Mouse (Mus musculus) G1E (cell line): Measurements from ENCODE around the gene Creb5.

Experiments used
- CTCF ChIP-seq: IDR thresholded peaks from 2 replicates; pipeline ENCODE4 v1.5.1; 2012; ENCODE audit warnings: low read depth, low read length, inconsistent platforms, mixed read lengths
- GATA1 ChIP-seq: IDR thresholded peaks from 2 replicates; pipeline ENCODE4 v1.6.1; 2012; ENCODE audit warnings: borderline replicate concordance, low read length, inconsistent platforms, mixed read lengths
- POLR2AphosphoS5 ChIP-seq: IDR thresholded peaks from 2 replicates; pipeline ENCODE4 v1.6.1; 2012; ENCODE audit warnings: low read depth, low read length, inconsistent platforms; ENCODE audit not compliant: insufficient replicate concordance

- TF ChIP-seq CTCF = no peak
- TF ChIP-seq GATA1 = no peak
- TF ChIP-seq POLR2AphosphoS5 = no peak
These were observed 174.0 kb downstream of the Creb5 start for GRCm38 (mm10) chr6:53461056-53461455.
